10 mouse cellular contexts compared by ENCODE assay signal in genomic region chr5:143049746-143050145, GRCm38 (mm10).
DNase-seq lines count a peak whose midpoint lies in the region; ATAC-seq and TF ChIP-seq lines count a peak whose summit lies in the region.
"Had no signal": no experiment of that assay in that cellular context is flagged by ENCODE, and none has a peak within 500 bp of the region (broad histone marks: within the 10 kb centered on the region; RNA-seq: fewer than 3 reads in every experiment).

No protein-coding gene starts in this region.

- DNase-seq in embryonic facial prominence, embryonic 10.5 days (ENCODE audit: low spot score) = no peak
- DNase-seq in limb, embryonic 14.5 days (ENCODE audit: low spot score) = peak; percentile 74
- DNase-seq in limb, embryonic 10.5 days (ENCODE audit: low spot score) = no peak
- no peak for DNase-seq in urinary bladder, adult 2 months (ENCODE audit: low spot score)
- no peak for DNase-seq in left cerebral cortex, postnatal 4 days
- DNase-seq: thymus, postnatal 14 days had no signal

- WGBS in embryonic facial prominence, embryonic 12.5 days = 56% methylated on average over 4 of the region's 4 CpGs
- WGBS in embryonic facial prominence, embryonic 10.5 days = 87% methylated on average over 4 of the region's 4 CpGs
- 47% methylated on average over 4 of the region's 4 CpGs for WGBS in limb, embryonic 14.5 days
- 87% methylated on average over 4 of the region's 4 CpGs for WGBS in limb, embryonic 10.5 days
- WGBS in heart, embryonic 16.5 days = 22% methylated on average over 4 of the region's 4 CpGs

- no peaks in the 10 kb centered on the region for H3K79me2 ChIP-seq in myocyte (ENCODE audit: control insufficient read depth, insufficient read depth)

- H3K9me3 ChIP-seq in embryonic facial prominence, embryonic 12.5 days = no peaks in the 10 kb centered on the region
- H3K9me3 ChIP-seq in embryonic facial prominence, embryonic 10.5 days = no peaks in the 10 kb centered on the region
- H3K9me3 ChIP-seq in limb, embryonic 14.5 days (ENCODE audit: control insufficient read depth, low read length) = no peaks in the 10 kb centered on the region
- no peaks in the 10 kb centered on the region for H3K9me3 ChIP-seq in limb, embryonic 10.5 days (replicated peaks)
- H3K9me3 ChIP-seq in heart, embryonic 16.5 days (replicated peaks; ENCODE audit: control insufficient read depth, low read length) = no peaks in the 10 kb centered on the region
- H3K9me3 ChIP-seq: limb, embryonic 12.5 days had no signal

- peaks cover 16% of the 10 kb centered on the region; the same call in 1 of the 2 replicates for H3K36me3 ChIP-seq in embryonic facial prominence, embryonic 12.5 days
- peaks cover 74% of the 10 kb centered on the region for H3K36me3 ChIP-seq in embryonic facial prominence, embryonic 10.5 days (replicated peaks)
- H3K36me3 ChIP-seq in limb, embryonic 14.5 days (ENCODE audit: control insufficient read depth, insufficient read depth, low read length) = peaks cover 27% of the 10 kb centered on the region
- H3K36me3 ChIP-seq in limb, embryonic 10.5 days = peaks cover 76% of the 10 kb centered on the region
- 0 out of 2 replicates have a peak, but pooled peaks cover 2% of the 10 kb centered on the region for H3K36me3 ChIP-seq in heart, embryonic 16.5 days (ENCODE audit: control insufficient read depth, insufficient read depth)
- no peaks in the 10 kb centered on the region for H3K36me3 ChIP-seq in myocyte (ENCODE audit: control insufficient read depth, insufficient read depth)

- intact Hi-C loops in left cerebral cortex, postnatal 4 days (cut with DNase I) = no loop called here

- H3K27ac ChIP-seq in embryonic facial prominence, embryonic 12.5 days = 0 out of 2 replicates have a peak overlapping the region, but pooled peaks have one; percentile 32
- H3K27ac ChIP-seq in embryonic facial prominence, embryonic 10.5 days (replicated peaks) = no peak overlapping the region
- H3K27ac ChIP-seq in limb, embryonic 14.5 days (replicated peaks; ENCODE audit: low read depth, low read length) = peak overlapping the region; percentile 35; the same call in 1 of the 2 replicates
- no peak overlapping the region for H3K27ac ChIP-seq in limb, embryonic 10.5 days
- H3K27ac ChIP-seq in heart, embryonic 16.5 days (ENCODE audit: low read length) = peak overlapping the region; percentile 72

- no peaks in the 10 kb centered on the region for H3K27me3 ChIP-seq in embryonic facial prominence, embryonic 12.5 days
- no peaks in the 10 kb centered on the region for H3K27me3 ChIP-seq in embryonic facial prominence, embryonic 10.5 days (replicated peaks; ENCODE audit: low read depth, poor library complexity, severe bottlenecking)
- no peaks in the 10 kb centered on the region for H3K27me3 ChIP-seq in limb, embryonic 14.5 days (ENCODE audit: control insufficient read depth, insufficient read depth, low read length)
- H3K27me3 ChIP-seq in limb, embryonic 10.5 days (ENCODE audit: low read depth, poor library complexity, severe bottlenecking) = no peaks in the 10 kb centered on the region
- no peaks in the 10 kb centered on the region for H3K27me3 ChIP-seq in heart, embryonic 16.5 days (ENCODE audit: control insufficient read depth, insufficient read depth, low read length)
- H3K27me3 ChIP-seq in myocyte (ENCODE audit: control insufficient read depth, insufficient read depth, insufficient read length) = no peaks in the 10 kb centered on the region
- H3K27me3 ChIP-seq: limb, embryonic 12.5 days had no signal

- no peak overlapping the region for H3K4me3 ChIP-seq in embryonic facial prominence, embryonic 12.5 days
- H3K4me3 ChIP-seq in embryonic facial prominence, embryonic 10.5 days = no peak overlapping the region
- no peak overlapping the region for H3K4me3 ChIP-seq in limb, embryonic 14.5 days (replicated peaks; ENCODE audit: low read length)
- H3K4me3 ChIP-seq in limb, embryonic 10.5 days = no peak overlapping the region
- H3K4me3 ChIP-seq in heart, embryonic 16.5 days (ENCODE audit: low read length) = no peak overlapping the region
- H3K4me3 ChIP-seq in myocyte = no peak overlapping the region
- H3K4me3 ChIP-seq: limb, embryonic 12.5 days had no signal

- H3K4me2 ChIP-seq in embryonic facial prominence, embryonic 12.5 days (replicated peaks) = no peak overlapping the region
- H3K4me2 ChIP-seq in limb, embryonic 14.5 days (replicated peaks; ENCODE audit: low read depth, low read length, severe bottlenecking) = no peak overlapping the region
- H3K4me2 ChIP-seq in heart, embryonic 16.5 days (ENCODE audit: low read depth, low read length) = peak overlapping the region; percentile 22; the same call in 1 of the 2 replicates
- peak overlapping the region; percentile 46 for H3K4me2 ChIP-seq in myocyte (ENCODE audit: low read depth)
- H3K4me2 ChIP-seq: limb, embryonic 12.5 days had no signal

- TF ChIP-seq POLR2A in limb, embryonic 14.5 days (IDR thresholded peaks at IDR 0.05; ENCODE audit: borderline replicate concordance, extremely low read depth, insufficient read depth, insufficient read length) = no peak
- no peak for TF ChIP-seq POLR2A in myocyte (IDR thresholded peaks at IDR 0.05; ENCODE audit: insufficient read length, low read depth)

- H3K9ac ChIP-seq in embryonic facial prominence, embryonic 12.5 days = no peak overlapping the region
- H3K9ac ChIP-seq in limb, embryonic 14.5 days (ENCODE audit: low read depth, low read length, severe bottlenecking) = no peak overlapping the region
- H3K9ac ChIP-seq in heart, embryonic 16.5 days (ENCODE audit: low read length) = peak overlapping the region; percentile 24
- H3K9ac ChIP-seq: limb, embryonic 12.5 days had no signal

- H3K4me1 ChIP-seq in embryonic facial prominence, embryonic 12.5 days = peaks cover 10% of the 10 kb centered on the region; the same call in 1 of the 2 replicates
- H3K4me1 ChIP-seq in embryonic facial prominence, embryonic 10.5 days = 0 out of 2 replicates have a peak, but pooled peaks cover 2% of the 10 kb centered on the region
- peaks cover 5% of the 10 kb centered on the region; the same call in 1 of the 2 replicates for H3K4me1 ChIP-seq in limb, embryonic 14.5 days (ENCODE audit: control insufficient read depth, insufficient read depth, low read length)
- H3K4me1 ChIP-seq in limb, embryonic 10.5 days = no peaks in the 10 kb centered on the region
- H3K4me1 ChIP-seq in heart, embryonic 16.5 days (ENCODE audit: control insufficient read depth, insufficient read depth, low read length) = peaks cover 59% of the 10 kb centered on the region

- H3ac ChIP-seq in myocyte (ENCODE audit: control insufficient read depth, insufficient read length) = no peak overlapping the region

- ATAC-seq in embryonic facial prominence, embryonic 12.5 days (ENCODE audit: insufficient number of reproducible peaks, insufficient read depth, low FRiP score, low TSS enrichment) = no peak
- no peak for ATAC-seq in limb, embryonic 14.5 days (ENCODE audit: low FRiP score, low read depth)
- peak; percentile 56; the same call in 1 of the 2 replicates for ATAC-seq in heart, embryonic 16.5 days (replicated peaks; ENCODE audit: extremely low read depth, insufficient read depth, low FRiP score)

TF ChIP-seq in myocyte, 11 proteins besides CTCF, POLR2A, EP300 and RAD21:
- TF ChIP-seq E2F4 (IDR thresholded peaks at IDR 0.05; ENCODE audit: insufficient read depth) = no peak
- no peak for TF ChIP-seq SRF (IDR thresholded peaks at IDR 0.05; ENCODE audit: control insufficient read depth, insufficient read length, low read depth)
- no peak for TF ChIP-seq MAX (IDR thresholded peaks at IDR 0.05; ENCODE audit: low read depth)
- TF ChIP-seq MYOD1 (IDR thresholded peaks at IDR 0.05; ENCODE audit: control insufficient read depth in 1 of 3, insufficient read length in 2 of 3, low read depth in 2 of 3) = no peak
- TF ChIP-seq CEBPB (IDR thresholded peaks at IDR 0.05; ENCODE audit: insufficient read depth, poor library complexity, severe bottlenecking) = no peak
- no peak for TF ChIP-seq POLR2AphosphoS2 (IDR thresholded peaks at IDR 0.05; ENCODE audit: insufficient read length, low read depth)
- TF ChIP-seq TCF3 (IDR thresholded peaks at IDR 0.05; ENCODE audit: insufficient read length, low read depth) = no peak
- no peak for TF ChIP-seq USF1 (IDR thresholded peaks at IDR 0.05; ENCODE audit: low read depth)
- TF ChIP-seq MYOG (IDR thresholded peaks at IDR 0.05; ENCODE audit: control insufficient read depth in 1 of 3, insufficient read depth in 1 of 3, insufficient read length in 2 of 3, low read depth in 2 of 3) = no peak
- no peak for TF ChIP-seq TCF12 (IDR thresholded peaks at IDR 0.05; ENCODE audit: insufficient read depth, poor library complexity, severe bottlenecking)
- no peak for TF ChIP-seq REST (IDR thresholded peaks at IDR 0.05; ENCODE audit: insufficient read depth, insufficient read length)

Comparison
In these comparisons a context has a peak if more than half of its experiments do, and no peak if none do; other contexts are left out.
1. H3K27ac ChIP-seq: peak in embryonic facial prominence, embryonic 12.5 days (single experiment), limb, embryonic 14.5 days (single experiment) and heart, embryonic 16.5 days (single experiment); none in embryonic facial prominence, embryonic 10.5 days (single experiment) and limb, embryonic 10.5 days (single experiment).
2. H3K4me2 ChIP-seq: peak in heart, embryonic 16.5 days (single experiment) and myocyte (single experiment); none in embryonic facial prominence, embryonic 12.5 days (single experiment) and limb, embryonic 14.5 days (single experiment).